Mouse (Mus musculus) myocyte (in vitro differentiated cells): ENCODE data around the gene Gm45062. TPM values are rescaled to one million over a fixed set of nuclear protein-coding genes. Genes with fewer than 3 reads are reported as not detected.

Experiments used
- H3K27me3 ChIP-seq: one replicate; pipeline ENCODE4 v1.6.1; 2011; ENCODE audit not compliant: control insufficient read depth, insufficient read depth, insufficient read length
- H3K36me3 ChIP-seq: one replicate; pipeline ENCODE4 v1.6.1; 2011; ENCODE audit not compliant: control insufficient read depth, insufficient read depth
- H3K4me2 ChIP-seq: one replicate; pipeline ENCODE4 v1.6.1; 2011; ENCODE audit warnings: low read depth, control low read depth
- H3K4me3 ChIP-seq: one replicate; pipeline ENCODE4 v1.5.1; 2011; ENCODE audit warnings: mild to moderate bottlenecking, control low read depth, moderate library complexity
- H3K79me2 ChIP-seq: one replicate; pipeline ENCODE4 v1.6.1; 2011; ENCODE audit not compliant: control insufficient read depth, insufficient read depth
- H3ac ChIP-seq: one replicate; pipeline ENCODE4 v1.6.1; 2011; ENCODE audit not compliant: control insufficient read depth, insufficient read length
- CEBPB ChIP-seq: IDR thresholded peaks from 2 replicates; pipeline ENCODE4 v1.6.1; 2011; ENCODE audit warnings: mild to moderate bottlenecking, moderate library complexity; ENCODE audit not compliant: poor library complexity, insufficient read depth, severe bottlenecking
- E2F4 ChIP-seq: IDR thresholded peaks from one replicate; pipeline ENCODE4 v1.6.1; 2011; ENCODE audit warnings: mild to moderate bottlenecking, control low read depth, moderate library complexity; ENCODE audit not compliant: insufficient read depth
- MAX ChIP-seq: IDR thresholded peaks from one replicate; pipeline ENCODE4 v1.6.1; 2011; ENCODE audit warnings: low read depth, mild to moderate bottlenecking, control low read depth
- MYOD1 ChIP-seq, 3 experiments: IDR thresholded peaks; one replicate each; pipeline ENCODE4 v1.6.1; 2011; ENCODE audit warnings: control low read depth in 2 of 3, low read depth in 2 of 3, mild to moderate bottlenecking in 2 of 3, moderate library complexity in 1 of 3; ENCODE audit not compliant: insufficient read length in 2 of 3, control insufficient read depth in 1 of 3
- MYOG ChIP-seq, 3 experiments: IDR thresholded peaks; one replicate each; pipeline ENCODE4 v1.6.1; 2011; ENCODE audit warnings: control low read depth in 2 of 3, low read depth in 2 of 3, mild to moderate bottlenecking in 2 of 3; ENCODE audit not compliant: insufficient read length in 2 of 3, control insufficient read depth in 1 of 3, insufficient read depth in 1 of 3
- POLR2A ChIP-seq: IDR thresholded peaks from one replicate; pipeline ENCODE4 v1.6.1; 2011; ENCODE audit warnings: low read depth, mild to moderate bottlenecking, control low read depth, moderate library complexity; ENCODE audit not compliant: insufficient read length
- POLR2AphosphoS2 ChIP-seq: IDR thresholded peaks from one replicate; pipeline ENCODE4 v1.6.1; 2011; ENCODE audit warnings: low read depth, control low read depth; ENCODE audit not compliant: insufficient read length
- REST ChIP-seq: IDR thresholded peaks from one replicate; pipeline ENCODE4 v1.6.1; 2011; ENCODE audit warnings: mild to moderate bottlenecking, control low read depth, moderate library complexity; ENCODE audit not compliant: insufficient read depth, insufficient read length
- SRF ChIP-seq: IDR thresholded peaks from one replicate; pipeline ENCODE4 v1.6.1; 2011; ENCODE audit warnings: low read depth; ENCODE audit not compliant: control insufficient read depth, insufficient read length
- TCF12 ChIP-seq: IDR thresholded peaks from one replicate; pipeline ENCODE4 v1.6.1; 2011; ENCODE audit warnings: mild to moderate bottlenecking, control low read depth; ENCODE audit not compliant: poor library complexity, insufficient read depth, severe bottlenecking
- TCF3 ChIP-seq: IDR thresholded peaks from one replicate; pipeline ENCODE4 v1.6.1; 2011; ENCODE audit warnings: low read depth, control low read depth; ENCODE audit not compliant: insufficient read length
- USF1 ChIP-seq: IDR thresholded peaks from one replicate; pipeline ENCODE4 v1.6.1; 2011; ENCODE audit warnings: low read depth, mild to moderate bottlenecking, control low read depth, moderate library complexity
- polyA plus RNA-seq: library from polyadenylated mRNA; unstranded; fragments of >200 nt; fragmentation: generic; extraction: Trizol; gene quantifications from one replicate; pipeline ENCODE4 v1.2.1, GENCODE M21; 2012; ENCODE audit warnings: missing spikeins

Gm45062 gene
- polyA plus RNA-seq, 1 experiment = 0.71 TPM

- no peaks in the 10 kb centered on the region for H3K27me3 ChIP-seq
Measured at GRCm38 (mm10) chr6:8560682-8561081, 301.4 kb downstream of the Gm45062 start.

DNA sequence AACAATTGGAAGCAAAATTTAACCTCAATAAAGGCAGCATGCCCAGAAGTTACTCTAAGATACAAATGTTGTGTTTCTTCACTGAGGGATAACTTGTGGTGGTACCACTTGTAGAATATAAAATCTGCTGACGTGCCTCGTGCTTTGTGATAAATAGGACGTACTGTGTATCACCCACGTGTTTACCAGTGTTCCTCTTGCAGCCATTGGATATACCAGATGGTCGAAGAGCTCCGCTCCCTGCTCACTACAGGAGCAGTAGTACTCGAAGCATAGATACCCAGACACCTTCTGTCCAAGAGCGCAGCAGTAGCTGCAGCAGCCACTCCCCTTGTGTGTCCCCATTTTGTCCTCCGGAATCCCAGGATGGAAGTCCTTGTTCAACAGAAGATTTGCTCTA, 323.1 kb downstream of the Gm45062 start:
- H3K4me3 ChIP-seq = no peak overlapping the region
- no peaks in the 10 kb centered on the region for H3K36me3 ChIP-seq
- H3K79me2 ChIP-seq = no peaks in the 10 kb centered on the region
- H3K27me3 ChIP-seq = no peaks in the 10 kb centered on the region
- no peak overlapping the region for H3K4me2 ChIP-seq
- H3ac ChIP-seq = no peak overlapping the region
- no peak for TF ChIP-seq MYOD1 (IDR thresholded peaks at IDR 0.05; ENCODE audit: control insufficient read depth in 1 of 3, insufficient read length in 2 of 3, low read depth in 2 of 3)
- TF ChIP-seq MAX = no peak
- no peak for TF ChIP-seq CEBPB

More at GRCm38 (mm10) chr6:8560682-8561081, 301.4 kb downstream of the Gm45062 start:
- no peaks in the 10 kb centered on the region for H3K79me2 ChIP-seq
- H3K4me2 ChIP-seq = no peak overlapping the region
- no peaks in the 10 kb centered on the region for H3K36me3 ChIP-seq
- no peak overlapping the region for H3K4me3 ChIP-seq
- TF ChIP-seq MAX (no peak), E2F4 (no peak), POLR2AphosphoS2 (no peak), USF1 (no peak), POLR2A (no peak), TCF12 (no peak), REST (no peak), MYOD1 (IDR thresholded peaks at IDR 0.05; ENCODE audit: control insufficient read depth in 1 of 3, insufficient read length in 2 of 3, low read depth in 2 of 3) (no peak), MYOG (IDR thresholded peaks at IDR 0.05; ENCODE audit: control insufficient read depth in 1 of 3, insufficient read depth in 1 of 3, insufficient read length in 2 of 3, low read depth in 2 of 3) (no peak), CEBPB (no peak), TCF3 (no peak), SRF (no peak)
- no peak overlapping the region for H3ac ChIP-seq

- Histone ChIP-seq H3K36me3 (no peaks in the 10 kb centered on the region), H3ac (no peak overlapping the region), H3K27me3 (no peaks in the 10 kb centered on the region), H3K79me2 (no peaks in the 10 kb centered on the region), H3K4me2 (no peak overlapping the region), H3K4me3 (no peak overlapping the region)
- no peak for TF ChIP-seq MYOG (IDR thresholded peaks at IDR 0.05; ENCODE audit: control insufficient read depth in 1 of 3, insufficient read depth in 1 of 3, insufficient read length in 2 of 3, low read depth in 2 of 3)
- TF ChIP-seq CEBPB = no peak
- no peak for TF ChIP-seq SRF
Measured at GRCm38 (mm10) chr6:8583892-8584291, 324.6 kb downstream of the Gm45062 start.

DNA sequence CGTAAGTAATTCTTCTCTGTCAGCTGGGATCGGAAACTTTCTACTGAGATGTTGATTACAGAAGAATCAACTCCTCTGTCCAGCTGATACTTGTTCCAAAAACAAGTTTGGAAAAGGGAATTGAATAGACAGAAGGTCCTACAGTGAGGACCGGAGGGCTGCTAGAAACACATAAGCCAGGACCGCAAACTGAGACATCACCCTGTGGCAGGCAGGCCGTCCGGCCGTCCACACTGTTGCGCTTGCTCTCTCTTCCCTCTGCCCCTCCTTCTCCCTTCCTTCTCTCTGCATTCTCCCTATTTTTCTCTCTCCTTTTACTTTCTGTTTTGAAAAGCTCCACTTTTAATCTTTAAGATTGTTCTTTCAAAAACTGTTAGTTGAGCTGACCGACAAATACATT, 332.4 kb downstream of the Gm45062 start:
- H3K27me3 ChIP-seq = no peaks in the 10 kb centered on the region
- no peak overlapping the region for H3ac ChIP-seq
- no peaks in the 10 kb centered on the region for H3K79me2 ChIP-seq
- no peaks in the 10 kb centered on the region for H3K36me3 ChIP-seq
- H3K4me3 ChIP-seq = no peak overlapping the region
- TF ChIP-seq TCF12 (no peak), MAX (no peak), POLR2AphosphoS2 (no peak), POLR2A (no peak), CEBPB (no peak), MYOD1 (IDR thresholded peaks at IDR 0.05; ENCODE audit: control insufficient read depth in 1 of 3, insufficient read length in 2 of 3, low read depth in 2 of 3) (no peak), E2F4 (no peak), REST (no peak), SRF (no peak), MYOG (IDR thresholded peaks at IDR 0.05; ENCODE audit: control insufficient read depth in 1 of 3, insufficient read depth in 1 of 3, insufficient read length in 2 of 3, low read depth in 2 of 3) (no peak), USF1 (no peak), TCF3 (no peak)
- no peak overlapping the region for H3K4me2 ChIP-seq

DNA sequence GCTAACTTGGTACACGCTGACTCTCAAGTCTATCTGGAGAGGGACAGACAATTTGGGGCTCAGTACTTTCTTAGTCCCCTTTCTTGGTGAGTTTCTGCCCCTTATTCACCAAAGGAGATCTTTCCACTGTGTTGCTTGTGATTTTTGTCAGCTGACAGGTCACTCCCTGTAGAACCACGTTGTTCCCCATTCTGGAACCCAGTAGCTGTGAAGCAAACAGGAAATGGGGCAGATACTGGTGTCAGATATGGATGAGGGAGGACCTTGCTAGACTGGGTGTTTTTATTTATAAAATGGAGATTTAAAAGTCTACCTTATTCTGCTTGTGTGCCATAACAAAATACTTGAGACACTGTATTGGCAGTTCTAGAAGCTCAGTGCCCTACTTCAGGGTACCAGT, 358.1 kb downstream of the Gm45062 start:
- H3K79me2 ChIP-seq = no peaks in the 10 kb centered on the region
- no peaks in the 10 kb centered on the region for H3K36me3 ChIP-seq
- H3K4me3 ChIP-seq = no peak overlapping the region
- no peaks in the 10 kb centered on the region for H3K27me3 ChIP-seq
- TF ChIP-seq USF1 = no peak
- TF ChIP-seq CEBPB = no peak
- TF ChIP-seq TCF12 = no peak
- TF ChIP-seq TCF3 = no peak
- no peak for TF ChIP-seq MYOG (IDR thresholded peaks at IDR 0.05; ENCODE audit: control insufficient read depth in 1 of 3, insufficient read depth in 1 of 3, insufficient read length in 2 of 3, low read depth in 2 of 3)
- TF ChIP-seq POLR2AphosphoS2 = no peak
- no peak for TF ChIP-seq MYOD1 (IDR thresholded peaks at IDR 0.05; ENCODE audit: control insufficient read depth in 1 of 3, insufficient read length in 2 of 3, low read depth in 2 of 3)
- TF ChIP-seq REST = no peak
- TF ChIP-seq POLR2A = no peak
- no peak for TF ChIP-seq E2F4
- TF ChIP-seq SRF = no peak
- H3ac ChIP-seq = no peak overlapping the region
- no peak overlapping the region for H3K4me2 ChIP-seq
